Mouse (Mus musculus) heart, postnatal 0 days (tissue): ENCODE data around the gene Zfp92.

Experiments used
- CTCF ChIP-seq: IDR thresholded peaks from 2 replicates; pipeline ENCODE4 v1.5.1; 2016; ENCODE audit warnings: antibody characterized with exemption, control low read depth, low read depth
- EP300 ChIP-seq: IDR thresholded peaks from 2 replicates; pipeline ENCODE4 v1.6.1; 2016; ENCODE audit warnings: antibody characterized with exemption, low read depth

DNA sequence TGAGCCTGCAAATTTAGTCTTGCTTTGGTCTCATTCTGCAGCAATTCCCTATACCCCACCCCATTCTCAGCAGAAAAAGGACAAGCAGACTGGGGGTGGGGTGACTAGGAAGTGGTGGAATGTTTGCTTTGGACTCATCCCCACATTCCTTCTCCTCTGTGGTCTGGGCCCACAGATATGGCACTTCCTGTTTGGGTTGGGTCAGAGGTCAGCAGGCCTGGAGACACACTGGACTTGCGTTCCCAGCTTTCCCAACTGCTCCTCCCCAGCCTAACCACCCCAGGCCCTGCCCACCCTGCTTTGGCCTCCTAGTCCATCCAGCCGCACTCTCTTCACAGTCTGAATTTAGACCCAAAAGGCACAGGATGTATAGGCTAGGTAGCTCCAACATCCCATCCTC is 65.7 kb downstream of the Zfp92 start:
- TF ChIP-seq CTCF, result no peak
- TF ChIP-seq EP300, result 0 out of 2 replicates have a peak, but pooled peaks have one; percentile 45
